Mouse (Mus musculus) retina, adult 2 months (tissue): ENCODE measurements around the gene Tctex1d4.
A peak's percentile ranks its signal among the peaks of the same experiment; 100 is the strongest.

Source experiments
- DNase-seq: peaks from one replicate; pipeline ENCODE4 v3.0.0-alpha.2; 2012; ENCODE audit warnings: low read depth, low spot score

Tctex1d4 gene

DNA sequence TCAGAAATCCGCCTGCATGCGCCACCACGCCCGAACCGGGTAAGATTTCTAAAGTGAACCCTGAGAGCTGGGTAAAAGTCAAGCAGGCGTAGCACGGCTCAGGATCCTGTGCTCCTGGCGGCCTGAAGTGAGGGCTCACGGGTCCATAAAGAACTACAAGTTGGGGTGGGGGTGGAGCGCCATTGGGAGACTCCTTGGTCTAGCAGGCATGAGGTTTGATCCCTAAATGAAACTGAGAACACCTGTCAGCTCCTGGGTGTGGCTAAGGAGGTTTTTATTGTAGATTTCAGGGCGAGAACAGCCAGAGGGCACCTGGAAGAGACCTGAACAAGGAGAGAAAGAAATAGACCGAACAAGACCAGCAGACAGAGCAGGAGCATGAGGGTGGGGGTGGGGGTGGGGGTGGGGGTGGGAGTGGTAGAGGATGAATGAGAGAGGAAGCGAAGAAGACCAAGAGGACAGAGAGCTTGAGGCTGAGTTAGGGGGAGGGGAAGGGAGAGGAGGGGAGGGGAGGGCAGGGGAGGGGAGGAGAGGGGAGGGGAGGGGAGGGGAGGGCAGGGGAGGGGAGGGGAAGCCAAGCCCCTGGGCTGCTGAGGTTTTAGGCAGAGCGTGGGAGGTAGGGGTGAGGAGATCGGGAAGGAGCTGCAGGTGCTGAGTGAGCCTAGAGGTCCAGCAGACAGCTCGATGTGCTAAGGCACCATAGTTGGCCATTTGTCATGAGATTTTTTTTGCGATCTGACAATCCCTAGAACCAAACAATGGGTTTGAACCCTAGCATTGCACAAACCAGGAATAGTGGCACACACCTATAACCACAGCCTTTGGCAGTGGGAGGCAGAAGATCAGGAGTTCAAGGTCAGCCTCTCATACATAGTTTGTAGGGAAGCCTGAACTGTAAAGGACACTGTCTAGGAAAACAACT lies 12.0 kb downstream of the Tctex1d4 start:
- no peak for DNase-seq

DNA sequence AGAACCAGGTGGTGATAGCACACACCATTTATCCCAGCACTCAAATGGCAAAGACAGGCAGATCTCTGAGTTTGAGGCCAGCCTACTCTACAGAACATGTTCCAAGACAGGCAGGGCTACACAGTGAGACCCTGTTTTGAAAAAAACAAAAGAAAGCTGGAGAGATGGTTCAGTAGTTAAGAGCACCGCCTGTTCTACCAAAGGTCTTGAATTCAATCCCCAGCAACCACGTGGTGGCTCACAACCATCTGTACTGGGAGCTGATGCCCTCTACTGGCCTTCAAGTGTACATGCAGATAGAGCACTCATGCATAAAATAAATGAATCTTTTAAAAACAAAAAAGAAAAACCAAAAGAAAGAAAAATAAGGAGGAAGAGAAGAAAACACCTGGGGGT lies 12.6 kb downstream of the Tctex1d4 start:
- no peak for DNase-seq

DNA sequence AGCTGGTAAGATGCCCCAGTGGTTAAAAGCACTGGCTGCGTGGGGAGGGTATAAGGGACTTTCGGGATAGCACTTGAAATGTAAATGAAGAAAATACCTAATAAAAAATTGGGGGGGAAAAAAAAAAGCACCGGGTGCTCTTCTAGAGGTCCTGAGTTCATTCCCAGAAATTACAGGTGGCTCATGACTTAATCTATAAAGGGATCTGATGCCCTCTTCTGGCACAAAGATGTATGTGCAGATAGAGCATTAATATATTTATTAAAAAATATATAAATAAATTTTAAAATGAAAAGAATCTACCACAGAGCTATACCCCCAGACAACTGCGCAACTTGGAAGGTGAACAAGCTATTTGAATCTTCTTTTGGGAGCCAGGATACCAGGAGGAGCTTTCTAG lies 14.0 kb downstream of the Tctex1d4 start:
- DNase-seq, result no peak

- DNase-seq, result no peak
Measured at GRCm38 (mm10) chr4:117143023-117143422, 16.4 kb downstream of the Tctex1d4 start.

- DNase-seq, result no peak
Measured at GRCm38 (mm10) chr4:117145248-117145647, 18.7 kb downstream of the Tctex1d4 start.

DNA sequence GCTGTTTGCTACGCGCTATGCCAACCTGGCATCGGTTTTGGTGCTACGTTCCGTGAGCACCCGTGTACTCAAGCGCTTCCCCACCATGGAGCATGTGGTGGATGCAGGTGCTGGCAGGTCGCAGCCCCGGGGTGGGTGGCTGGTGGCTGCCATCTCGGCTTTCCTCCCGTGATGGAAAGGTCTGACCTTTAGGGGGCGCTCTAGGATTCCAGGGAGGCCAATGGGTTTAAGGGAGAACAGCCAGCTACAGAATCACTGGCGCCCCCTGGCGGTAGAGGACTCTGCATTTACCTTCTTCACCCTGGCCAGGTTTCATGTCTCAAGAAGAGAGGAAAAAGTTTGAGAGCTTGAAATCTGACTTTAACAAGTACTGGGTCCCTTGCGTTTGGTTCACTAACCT lies 19.6 kb downstream of the Tctex1d4 start:
- peak; percentile 50 for DNase-seq

- no peak for DNase-seq
Measured at GRCm38 (mm10) chr4:117148047-117148713, 21.6 kb downstream of the Tctex1d4 start.

DNA sequence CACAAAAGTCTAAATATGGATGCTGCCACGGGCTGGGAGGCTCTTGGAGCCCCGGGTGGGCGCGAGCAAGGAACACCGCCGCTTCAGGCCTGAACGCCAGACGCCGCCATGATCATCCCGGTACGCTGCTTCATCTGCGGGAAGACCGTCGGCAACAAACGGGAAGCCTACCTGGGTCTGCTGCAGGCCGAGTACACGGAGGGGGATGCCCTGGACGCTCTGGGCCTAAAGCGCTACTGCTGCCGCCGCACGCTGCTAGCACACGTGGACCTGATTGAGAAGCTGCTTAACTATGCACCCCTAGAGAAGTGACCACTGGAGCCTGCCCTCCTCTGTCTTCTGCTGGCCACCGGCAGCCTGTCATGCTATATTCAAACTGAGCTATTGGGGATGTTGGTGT lies 22.2 kb downstream of the Tctex1d4 start:
- no peak for DNase-seq

DNA sequence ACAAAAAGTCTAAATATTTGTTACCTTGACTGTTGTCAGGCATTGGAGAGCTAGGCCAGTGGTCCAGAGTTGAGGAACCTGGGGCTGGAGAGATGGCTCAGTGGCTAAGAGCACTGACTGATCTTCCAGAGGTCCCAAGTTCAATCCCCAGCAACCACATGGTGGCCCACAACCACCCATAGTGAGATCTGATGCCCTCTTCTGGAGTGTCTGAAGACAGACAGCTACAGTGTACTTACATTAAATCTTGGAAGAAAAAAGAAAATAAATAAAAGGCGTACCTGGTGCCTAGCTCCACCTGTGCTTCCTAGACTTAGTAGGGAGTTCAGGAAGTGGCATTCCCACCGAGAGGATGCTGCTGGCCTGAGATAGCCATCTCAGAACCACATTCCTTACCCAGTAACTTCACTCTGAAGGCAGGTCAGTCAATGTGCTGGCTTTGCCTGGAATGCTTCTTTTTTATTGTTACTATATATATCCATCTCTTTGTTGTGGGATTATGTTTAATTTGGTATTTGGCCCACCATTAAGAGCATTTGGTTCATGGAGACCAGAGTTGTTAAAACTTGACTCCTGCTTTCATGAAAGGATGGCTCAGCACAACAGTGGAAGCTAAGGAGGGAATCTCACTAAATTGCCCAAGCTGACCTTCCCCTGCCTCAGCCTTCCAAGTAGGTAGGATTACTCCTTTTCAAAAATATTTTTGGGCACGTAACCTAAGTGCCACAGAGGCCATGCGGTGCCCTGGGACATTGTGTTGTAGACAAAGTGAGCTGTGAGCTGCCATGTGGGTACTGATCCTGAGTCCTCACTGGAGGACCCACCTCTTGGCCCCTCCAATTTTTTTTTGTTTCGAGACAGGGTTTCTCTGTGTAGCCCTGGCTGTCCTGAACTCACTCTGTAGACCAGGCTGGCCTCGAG lies 23.0 kb downstream of the Tctex1d4 start:
- no peak for DNase-seq

DNA sequence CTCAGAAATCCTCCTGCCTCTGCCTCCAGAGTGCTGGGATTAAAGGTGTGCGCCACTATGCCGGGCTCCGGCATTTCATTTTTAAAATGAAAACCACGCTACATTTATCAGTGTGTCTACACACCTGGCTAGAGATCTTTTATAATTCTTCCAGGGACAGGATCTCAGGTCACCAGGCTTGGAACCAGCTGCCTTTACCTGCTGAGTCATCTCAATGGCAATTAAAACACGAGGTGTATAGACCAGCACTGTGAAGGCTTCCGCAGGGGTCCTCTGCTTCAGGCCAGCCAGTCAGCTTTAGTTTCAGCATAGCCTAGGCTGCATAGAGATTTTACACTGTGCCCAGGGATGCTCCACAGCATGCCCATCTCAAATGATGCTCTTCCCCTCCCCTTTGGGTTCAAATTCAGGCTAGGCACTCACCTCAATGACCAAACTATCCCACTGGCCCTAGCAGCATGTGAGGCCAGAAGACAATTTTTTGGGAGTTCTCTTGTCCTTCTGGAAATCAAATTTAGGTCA lies 23.7 kb downstream of the Tctex1d4 start:
- DNase-seq, result no peak

DNA sequence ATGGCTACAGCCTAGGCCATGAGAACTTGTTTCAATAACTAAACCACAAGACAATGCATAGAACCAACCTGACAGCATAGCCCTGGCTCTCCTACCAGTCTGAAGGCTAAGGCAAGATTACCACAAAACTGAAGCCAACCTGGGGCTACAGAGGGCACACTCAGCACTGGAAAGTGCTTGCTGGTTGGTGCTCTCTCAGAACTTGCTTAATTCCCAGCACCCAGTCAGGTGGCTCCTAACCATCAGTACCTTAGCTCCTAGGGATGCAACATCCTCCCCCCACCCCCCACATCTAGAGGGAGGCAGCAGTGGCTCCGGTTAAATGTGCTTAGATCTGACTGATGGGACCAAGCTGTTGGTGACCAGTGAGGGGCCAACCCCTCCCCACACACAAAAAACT lies 24.8 kb downstream of the Tctex1d4 start:
- no peak for DNase-seq

DNA sequence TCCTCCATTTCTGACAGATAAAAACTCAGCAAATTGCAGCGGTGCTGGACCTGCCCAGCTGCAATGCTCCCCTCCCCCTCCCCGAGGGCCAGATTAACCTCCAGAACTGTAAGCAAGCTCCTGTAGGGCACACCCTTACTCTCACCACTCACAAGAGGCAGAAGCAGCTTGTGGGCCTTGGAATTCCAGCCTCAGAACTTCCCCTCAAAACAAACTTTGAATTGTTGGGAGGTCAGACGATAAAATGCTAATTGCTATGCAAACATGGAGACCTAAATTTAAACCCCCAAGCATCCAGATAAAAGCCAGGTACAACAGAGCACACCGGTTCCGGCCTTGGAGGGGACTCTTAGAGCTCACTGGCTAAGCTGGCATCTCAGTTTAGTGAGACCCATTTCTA lies 26.1 kb downstream of the Tctex1d4 start:
- DNase-seq, result no peak

GRCm38 (mm10) chr4:117155020-117155791 lies 28.6 kb downstream of the Tctex1d4 start:
- no peak for DNase-seq

DNA sequence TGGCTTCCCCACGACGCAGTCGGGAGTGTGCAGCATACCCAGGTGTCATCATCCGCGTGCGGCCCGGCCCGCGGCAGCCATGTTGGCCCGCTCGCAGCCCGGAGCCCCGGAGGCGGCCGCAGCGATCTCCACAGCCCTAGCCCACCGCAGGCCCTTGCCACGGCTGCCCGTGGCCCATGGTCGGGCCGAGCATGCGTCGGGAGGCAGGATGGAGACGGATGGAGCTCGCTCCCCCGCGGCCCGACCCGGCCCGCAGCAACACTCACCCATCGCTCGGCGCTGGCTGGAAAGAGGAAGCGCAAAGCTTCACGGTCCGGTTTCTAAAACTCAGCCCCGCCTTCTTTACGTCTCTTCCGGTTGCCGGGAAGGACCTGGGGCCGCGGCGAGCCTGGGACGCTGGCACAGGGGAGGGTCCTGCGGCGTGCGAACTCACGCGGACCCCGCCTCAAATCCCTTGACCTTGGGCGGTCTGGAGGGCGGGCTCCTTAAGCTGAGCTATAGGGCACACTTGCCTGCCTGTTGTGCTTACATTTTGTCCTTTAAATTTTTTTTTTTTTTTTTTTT lies 29.3 kb downstream of the Tctex1d4 start, which contains the start of gene Rps8:
Gene Rps8 (minus strand): TSS at position 452 of the 564 bp plus-strand sequence.
- DNase-seq, result peak; percentile 75

GRCm38 (mm10) chr4:117156372-117156771 lies 29.8 kb downstream of the Tctex1d4 start:
- no peak for DNase-seq

GRCm38 (mm10) chr4:117159666-117160065 lies 33.1 kb downstream of the Tctex1d4 start:
- no peak for DNase-seq

GRCm38 (mm10) chr4:117161183-117161582 lies 34.6 kb downstream of the Tctex1d4 start:
- no peak for DNase-seq

DNA sequence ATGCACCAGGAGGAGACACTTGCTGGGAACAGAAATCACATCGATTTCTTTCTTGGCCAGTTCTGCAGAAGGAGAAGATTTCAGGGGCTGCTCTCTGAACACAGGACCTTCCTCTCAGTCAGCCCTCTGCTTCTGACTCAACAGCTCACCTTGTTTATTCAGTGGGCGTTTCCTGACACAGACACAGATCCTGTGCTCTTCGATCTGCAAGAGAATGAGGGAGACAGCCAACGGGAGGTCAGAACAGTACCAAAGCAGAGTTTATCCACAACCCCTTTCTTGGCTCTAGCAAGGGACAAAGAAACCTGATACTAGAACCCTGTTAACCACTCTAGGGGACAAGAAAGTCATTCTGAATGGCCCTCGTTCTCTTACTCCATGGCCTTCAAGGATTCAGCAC lies 43.3 kb downstream of the Tctex1d4 start:
- no peak for DNase-seq
